Mouse (Mus musculus) layer of hippocampus, postnatal 36 days (tissue): ENCODE results near the gene Srek1ip1. TPM values are rescaled to one million over a fixed set of nuclear protein-coding genes. Genes with fewer than 3 reads are reported as not detected.

Experiments used
- DNase-seq, 2 experiments: peaks; one replicate each; pipeline ENCODE4 v3.0.0; 2022
- total RNA-seq, 2 experiments: library from RNA; stranded (reverse); gene quantifications; 2 replicates each; pipeline ENCODE4 v1.2.3; 2021

Srek1ip1 gene
- total RNA-seq: 10 to 100 TPM; 21.0 to 21.6 TPM

GRCm38 (mm10) chr13:104792184-104792583 lies at the start of gene Srek1ip1:
Gene Srek1ip1, plus strand, starts transcription at chr13:104792484.
- DNase-seq: no peak

- no peak for DNase-seq
These were observed 49.4 kb upstream of the Srek1ip1 start for GRCm38 (mm10) chr13:104742866-104743265.

DNA sequence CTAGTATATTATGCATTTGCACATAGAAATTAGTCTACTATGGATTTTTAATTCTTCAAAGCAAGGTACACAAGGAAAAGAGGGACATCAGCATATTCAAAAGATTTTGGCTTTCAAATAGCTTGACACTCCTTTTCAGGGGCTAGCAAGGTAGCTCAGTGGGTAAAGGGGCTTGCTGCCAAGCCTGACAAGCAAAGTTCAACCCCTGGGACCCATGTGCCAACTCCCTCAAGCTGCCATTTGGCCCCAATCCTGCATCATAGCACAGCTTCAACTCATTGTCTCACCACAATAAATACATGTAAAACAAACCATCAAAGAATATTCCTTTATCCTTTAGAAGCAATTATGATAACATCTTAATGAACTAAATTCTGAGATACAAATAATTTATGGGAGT lies 45.3 kb upstream of the Srek1ip1 start:
- DNase-seq: no peak

DNA sequence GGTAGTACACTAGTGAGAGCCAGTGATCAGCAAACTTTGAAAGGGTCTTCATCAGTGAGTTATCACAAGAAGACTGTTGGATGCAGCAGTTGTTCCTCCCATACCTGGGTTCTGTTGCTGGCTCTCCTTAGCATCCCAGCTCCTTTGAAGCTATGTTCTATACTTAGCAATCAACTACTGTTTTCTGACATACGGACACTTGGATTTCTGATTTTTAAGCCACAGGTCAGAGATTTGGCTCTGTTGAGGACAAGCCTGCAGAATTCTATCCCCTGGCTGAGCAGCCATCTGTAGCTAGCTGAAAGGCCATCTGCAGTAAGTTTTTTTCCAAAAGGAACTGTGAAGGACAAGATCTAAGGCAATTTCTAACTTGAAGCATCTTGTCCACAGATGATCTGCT lies 32.9 kb upstream of the Srek1ip1 start:
- no peak for DNase-seq

GRCm38 (mm10) chr13:104762401-104762800 lies 29.9 kb upstream of the Srek1ip1 start:
- no peak for DNase-seq

GRCm38 (mm10) chr13:104763193-104763592 lies 29.1 kb upstream of the Srek1ip1 start:
- DNase-seq: no peak

DNA sequence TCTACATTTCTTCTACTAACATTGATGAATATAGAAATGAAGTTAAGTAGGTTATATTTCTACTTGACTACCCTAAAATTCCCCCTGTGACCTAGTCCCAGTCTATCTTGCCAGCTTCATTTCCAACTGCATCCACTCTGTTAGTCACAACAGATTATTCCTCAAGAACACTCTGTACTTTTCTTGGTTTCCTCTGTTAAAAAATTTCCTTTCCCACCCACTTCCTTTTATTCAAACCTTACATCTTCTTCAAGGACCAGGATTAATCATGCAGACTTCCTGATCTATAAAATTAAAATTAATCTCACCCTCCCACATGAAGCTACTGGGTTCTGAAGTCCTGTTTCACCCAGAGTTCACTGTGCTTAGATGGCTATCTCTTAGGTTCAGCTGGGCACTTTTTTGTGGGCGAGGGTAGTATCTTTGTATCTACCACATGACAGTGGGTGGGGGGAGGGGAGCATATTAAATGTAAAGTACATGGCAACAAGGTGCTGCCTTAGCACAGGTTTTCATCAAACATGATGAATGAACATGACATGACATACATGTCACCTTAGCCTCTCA lies 13.1 kb upstream of the Srek1ip1 start:
- DNase-seq: no peak

DNA sequence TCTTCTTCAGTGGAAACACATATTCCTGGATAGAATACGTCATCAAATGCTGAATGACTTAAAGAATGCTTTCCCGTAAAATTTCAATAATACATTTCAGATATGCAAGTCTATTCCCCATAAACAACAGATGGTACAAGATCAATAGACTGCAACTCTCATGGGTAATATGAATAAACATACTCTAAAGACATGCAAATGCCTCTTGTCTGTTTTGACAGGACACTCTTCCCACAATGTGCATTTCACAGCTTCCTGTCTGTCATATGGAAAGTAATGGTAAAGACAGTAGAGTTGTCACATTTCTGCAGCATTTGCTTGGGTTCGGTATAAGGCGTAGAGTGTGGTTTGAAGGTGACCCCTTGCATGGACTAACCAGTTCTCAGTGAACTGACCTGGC lies 5.0 kb upstream of the Srek1ip1 start:
- no peak for DNase-seq

GRCm38 (mm10) chr13:104789663-104790062 lies 2.6 kb upstream of the Srek1ip1 start:
- no peak for DNase-seq

GRCm38 (mm10) chr13:104794421-104794820 lies 2.1 kb downstream of the Srek1ip1 start:
- no peak for DNase-seq

DNA sequence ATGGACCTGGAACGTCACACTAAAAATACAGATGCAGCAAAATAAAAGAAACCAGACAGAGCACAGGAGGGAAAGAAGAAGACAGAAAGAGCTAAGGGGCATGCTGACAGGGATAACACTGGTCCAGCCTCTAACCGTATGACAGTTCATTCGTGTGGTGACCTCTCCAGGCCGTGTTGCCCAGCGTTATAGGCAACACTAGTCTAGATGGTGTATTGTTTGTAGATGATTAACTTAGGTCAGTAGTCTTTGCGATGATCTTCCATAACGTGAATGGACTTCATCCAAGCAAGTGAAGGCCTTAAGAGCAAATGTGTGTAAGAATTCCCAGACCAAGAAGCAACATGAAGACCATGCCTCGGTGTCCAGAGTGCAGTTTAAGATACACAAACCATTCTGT lies 6.8 kb downstream of the Srek1ip1 start:
- no peak for DNase-seq

DNA sequence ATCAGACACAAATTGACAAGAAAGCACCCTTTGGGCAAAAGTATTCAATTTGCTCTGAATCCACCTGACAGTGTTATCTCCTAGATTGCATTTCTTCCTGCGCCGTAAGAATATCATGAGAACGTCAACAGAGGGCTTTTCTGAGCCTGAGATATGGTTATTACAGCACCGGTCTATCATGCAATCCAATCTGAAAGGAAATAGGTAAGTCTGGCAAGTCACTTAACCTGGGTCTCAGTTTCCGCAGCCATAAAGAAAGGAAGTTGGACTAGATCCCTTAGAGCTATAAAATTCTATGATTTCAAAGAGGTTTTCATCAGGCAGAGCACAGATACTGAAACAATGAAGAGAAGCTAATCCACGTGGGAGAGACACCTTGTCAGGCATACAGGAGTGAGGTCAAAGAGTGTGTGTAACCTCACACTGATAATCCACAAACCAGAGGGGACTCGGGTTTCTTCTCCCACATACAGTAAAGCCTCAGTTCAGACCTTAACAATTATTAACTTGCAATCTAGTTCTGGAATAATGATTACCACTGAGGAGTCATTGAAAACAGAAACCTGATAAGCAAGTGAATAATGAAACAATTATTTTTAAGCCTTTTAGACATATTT lies 7.4 kb downstream of the Srek1ip1 start:
- no peak for DNase-seq

GRCm38 (mm10) chr13:104805681-104806080 lies 13.4 kb downstream of the Srek1ip1 start:
- no peak for DNase-seq

DNA sequence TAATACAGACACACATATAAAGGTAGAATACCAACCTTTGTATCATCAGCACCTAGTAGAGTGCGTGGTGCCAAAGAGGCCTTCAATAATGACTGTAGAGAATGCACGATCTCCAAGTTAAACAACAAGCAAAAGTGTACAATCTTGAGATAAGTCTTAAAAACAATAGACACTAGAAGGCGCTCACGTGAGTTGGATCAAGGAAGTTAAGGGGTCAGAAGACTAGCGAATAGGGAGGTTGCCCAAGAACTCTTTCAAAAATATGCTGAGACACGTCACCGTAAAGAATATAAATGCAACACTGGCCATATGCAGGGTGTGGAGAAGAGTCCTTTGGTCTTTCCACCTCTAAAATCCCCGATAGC lies 24.0 kb downstream of the Srek1ip1 start:
- no peak for DNase-seq

GRCm38 (mm10) chr13:104816635-104817571 lies 24.6 kb downstream of the Srek1ip1 start, which contains the start of gene Cwc27:
Gene Cwc27, minus strand, starts transcription at chr13:104817142.
- DNase-seq: peak; percentile 81 to 87

DNA sequence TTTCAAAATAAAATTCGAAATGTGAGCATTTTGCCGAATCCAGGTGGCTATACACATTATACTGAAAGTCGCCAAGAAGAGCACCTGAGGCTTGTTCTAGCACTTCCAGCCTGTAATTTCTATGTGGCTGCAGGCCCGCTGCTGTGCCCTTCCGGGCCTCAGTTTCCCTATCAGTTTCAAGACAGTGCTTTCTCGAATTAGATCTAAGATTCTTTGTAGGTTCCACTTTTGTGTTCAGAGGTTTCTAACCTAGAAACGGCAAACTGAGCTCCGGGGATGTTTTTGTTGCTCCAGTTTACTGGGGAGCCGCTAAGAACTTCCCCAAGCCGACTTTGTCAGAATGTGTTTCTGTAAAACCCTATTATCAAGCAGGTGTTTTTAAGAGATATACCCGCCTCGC lies 25.4 kb downstream of the Srek1ip1 start:
- no peak for DNase-seq

GRCm38 (mm10) chr13:104821192-104821591 lies 28.9 kb downstream of the Srek1ip1 start:
- no peak for DNase-seq

GRCm38 (mm10) chr13:104821908-104822307 lies 29.6 kb downstream of the Srek1ip1 start:
- no peak for DNase-seq

- DNase-seq: no peak
These were observed 30.1 kb downstream of the Srek1ip1 start for GRCm38 (mm10) chr13:104822411-104822838.

DNA sequence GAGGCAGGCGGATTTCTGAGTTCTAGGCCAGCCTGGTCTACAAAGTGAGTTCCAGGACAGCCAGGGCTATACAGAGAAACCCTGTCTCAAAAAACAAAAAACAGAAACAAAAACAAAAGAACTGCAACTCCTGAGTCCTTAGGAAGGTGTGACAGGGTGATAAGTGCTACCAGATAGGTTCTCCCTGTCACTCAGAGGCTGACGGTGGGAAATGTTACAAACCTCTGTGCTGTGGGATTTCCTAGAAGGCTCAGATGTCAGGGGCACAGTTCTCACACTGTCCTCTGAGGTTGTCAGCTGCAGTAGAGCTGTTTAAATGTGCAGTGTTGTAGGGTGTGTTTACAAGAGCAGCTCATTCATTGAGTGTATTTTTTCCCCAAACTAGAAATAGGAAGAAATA lies 33.2 kb downstream of the Srek1ip1 start:
- DNase-seq: no peak

GRCm38 (mm10) chr13:104832811-104833210 lies 40.5 kb downstream of the Srek1ip1 start:
- no peak for DNase-seq

- DNase-seq: no peak
These were observed 45.3 kb downstream of the Srek1ip1 start for GRCm38 (mm10) chr13:104837628-104838027.

DNA sequence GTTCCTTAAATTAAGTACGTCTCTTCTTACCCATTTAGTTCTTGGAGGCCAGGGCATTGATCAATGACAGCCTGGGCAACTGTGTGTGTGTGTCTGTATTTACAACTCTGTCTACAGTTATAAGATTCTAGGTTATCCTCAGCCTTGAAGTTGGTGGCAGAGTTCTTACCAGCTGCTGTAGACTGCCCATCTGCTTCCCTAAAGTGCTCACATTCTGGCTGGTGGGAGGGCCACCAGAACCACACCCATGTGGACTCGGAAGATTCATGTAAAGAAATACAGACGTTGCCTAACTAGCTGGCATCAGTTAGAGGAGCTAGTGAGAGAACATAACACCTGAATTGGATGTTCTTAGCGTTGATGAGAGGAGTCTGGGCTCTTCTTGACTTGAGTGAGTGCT lies 49.7 kb downstream of the Srek1ip1 start:
- DNase-seq: no peak
